Mouse (Mus musculus): ENCODE measurements around the gene Gm10320. TPM values are rescaled to one million over a fixed set of nuclear protein-coding genes. Genes with fewer than 3 reads are reported as not detected.

Gene Gm10320
- polyA plus RNA-seq, 1 experiment from 2014 or later: 0.81 TPM

DNA sequence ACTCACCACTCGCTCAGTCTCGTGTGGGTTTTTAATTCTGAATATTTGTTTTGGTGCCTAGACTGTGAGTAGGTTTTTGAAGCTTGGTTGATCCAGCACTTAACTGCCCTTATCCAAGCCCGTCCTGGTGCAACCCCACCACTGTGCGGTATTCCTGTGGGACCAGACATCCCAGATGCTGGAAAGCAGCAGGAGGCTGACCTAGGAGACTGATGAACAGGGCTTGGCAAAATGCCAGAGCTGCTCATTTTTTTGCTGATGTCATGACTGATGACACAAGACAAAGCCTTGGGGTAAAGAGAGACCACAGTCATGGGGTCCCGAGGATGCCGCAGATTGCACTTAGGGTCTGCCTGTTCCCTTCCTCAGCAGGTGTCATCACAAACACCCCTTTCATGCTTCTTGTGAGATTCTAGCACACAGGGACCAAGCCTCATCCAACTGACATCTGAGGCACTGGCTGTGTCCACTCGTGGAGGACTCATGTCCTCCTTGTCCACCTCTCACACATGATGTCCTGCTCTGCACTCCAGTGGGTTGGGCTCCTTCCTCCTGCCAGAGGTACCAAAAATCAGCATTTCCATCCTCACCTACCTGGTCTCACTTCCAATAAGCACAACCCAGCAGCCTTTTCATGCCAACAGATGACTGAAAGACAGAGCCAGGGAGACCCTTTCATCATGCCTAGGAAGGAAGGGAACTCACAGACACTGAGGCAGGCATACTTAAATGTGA, 46.2 kb downstream of the Gm10320 start:
- no peak overlapping the region for H3K4me2 ChIP-seq (ENCODE audit: low read length)
- no peaks in the 10 kb centered on the region for H3K27me3 ChIP-seq (ENCODE audit: control insufficient read depth, insufficient read depth, low read length)
- no peak overlapping the region for H3K9ac ChIP-seq (ENCODE audit: low read length)
- 78% methylated on average over 7 of the region's 7 CpGs for WGBS
- ATAC-seq (ENCODE audit: insufficient number of reproducible peaks, insufficient read depth, low FRiP score, low read depth): no peak
- no peaks in the 10 kb centered on the region for H3K36me3 ChIP-seq (ENCODE audit: control insufficient read depth, insufficient read depth, low read length)
- no peak overlapping the region for H3K4me3 ChIP-seq (ENCODE audit: control insufficient read depth in 1 of 2, insufficient read depth in 1 of 2, low read depth in 1 of 2, low read length in 2 of 2)
- no peak overlapping the region for H3K27ac ChIP-seq (replicated peaks in 1 of 2; ENCODE audit: control insufficient read depth in 1 of 2, insufficient read depth in 1 of 2, low read depth in 2 of 2, low read length in 2 of 2)
- no peaks in the 10 kb centered on the region for H3K4me1 ChIP-seq (ENCODE audit: control insufficient read depth in 2 of 2, insufficient read depth in 2 of 2, low read length in 2 of 2)
- H3K9me3 ChIP-seq (ENCODE audit: control insufficient read depth, low read length): 0 out of 2 replicates have a peak, but pooled peaks cover 4% of the 10 kb centered on the region

DNA sequence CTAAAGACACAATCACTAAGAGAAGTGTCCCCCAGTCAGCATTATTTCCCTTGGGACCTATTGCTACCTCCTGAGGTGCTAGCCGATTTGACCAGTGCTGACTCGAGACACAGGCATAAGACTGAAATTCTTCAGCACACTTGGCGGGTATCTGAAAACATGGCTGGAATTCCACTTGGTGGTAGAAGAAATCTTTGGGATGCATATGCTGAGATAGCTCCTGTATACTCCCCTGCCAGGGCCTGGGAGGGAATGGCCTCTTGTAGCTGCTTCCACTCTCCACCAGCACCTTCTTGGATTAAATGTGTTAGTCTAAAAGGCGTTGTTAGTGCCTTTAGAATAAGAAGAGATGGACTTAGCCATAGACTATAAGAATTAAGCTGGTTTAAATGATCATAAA, 50.8 kb downstream of the Gm10320 start:
- Histone ChIP-seq H3K36me3 (ENCODE audit: control insufficient read depth, insufficient read depth, low read length) (no peaks in the 10 kb centered on the region), H3K4me3 (ENCODE audit: control insufficient read depth in 1 of 2, insufficient read depth in 1 of 2, low read depth in 1 of 2, low read length in 2 of 2) (no peak overlapping the region), H3K9ac (ENCODE audit: low read length) (no peak overlapping the region), H3K4me1 (ENCODE audit: control insufficient read depth in 2 of 2, insufficient read depth in 2 of 2, low read length in 2 of 2) (no peaks in the 10 kb centered on the region), H3K27ac (replicated peaks in 1 of 2; ENCODE audit: control insufficient read depth in 1 of 2, insufficient read depth in 1 of 2, low read depth in 2 of 2, low read length in 2 of 2) (no peak overlapping the region), H3K9me3 (ENCODE audit: control insufficient read depth, low read length) (0 out of 2 replicates have a peak, but pooled peaks cover 4% of the 10 kb centered on the region), H3K4me2 (ENCODE audit: low read length) (peak overlapping the region; percentile 34; the same call in 1 of the 2 replicates), H3K27me3 (ENCODE audit: control insufficient read depth, insufficient read depth, low read length) (no peaks in the 10 kb centered on the region)
- no peak for ATAC-seq (ENCODE audit: insufficient number of reproducible peaks, insufficient read depth, low FRiP score, low read depth)
- WGBS: 59% methylated on average over 4 of the region's 4 CpGs

DNA sequence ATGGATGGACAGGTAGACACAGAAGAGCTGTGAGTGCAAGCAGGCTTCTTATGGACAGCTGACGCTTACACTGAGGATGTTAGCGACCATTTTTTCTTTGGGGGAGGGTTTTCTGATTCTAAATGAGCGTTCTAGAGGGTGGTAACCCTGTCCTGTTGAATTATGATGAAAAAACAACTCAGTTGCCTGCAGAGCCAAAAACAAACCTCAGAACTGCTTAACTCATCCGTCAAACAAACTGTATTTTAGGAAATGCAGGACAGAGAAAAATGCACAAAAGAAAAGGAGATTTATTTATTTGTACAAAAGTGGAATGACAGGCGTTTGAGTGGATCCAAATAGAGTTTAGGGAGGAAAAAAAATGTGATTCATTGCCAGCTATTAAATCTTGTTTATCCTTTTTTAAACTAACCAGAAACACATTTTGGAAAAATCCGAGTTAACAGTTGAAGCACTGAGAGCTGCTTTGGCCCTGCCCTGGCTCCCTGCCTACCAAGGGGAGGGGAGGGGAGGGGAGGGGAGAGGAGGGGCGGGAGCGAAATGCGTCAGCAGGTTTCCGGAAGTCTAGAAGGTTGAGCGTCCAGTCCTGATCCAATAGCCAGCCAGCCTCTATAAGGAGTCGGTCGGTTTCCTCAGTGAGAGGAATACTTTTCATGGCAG, 51.4 kb downstream of the Gm10320 start:
- Histone ChIP-seq H3K4me1 (ENCODE audit: control insufficient read depth in 2 of 2, insufficient read depth in 2 of 2, low read length in 2 of 2) (no peaks in the 10 kb centered on the region), H3K27ac (replicated peaks in 1 of 2; ENCODE audit: control insufficient read depth in 1 of 2, insufficient read depth in 1 of 2, low read depth in 2 of 2, low read length in 2 of 2) (no peak overlapping the region), H3K27me3 (ENCODE audit: control insufficient read depth, insufficient read depth, low read length) (no peaks in the 10 kb centered on the region), H3K36me3 (ENCODE audit: control insufficient read depth, insufficient read depth, low read length) (no peaks in the 10 kb centered on the region), H3K4me3 (ENCODE audit: control insufficient read depth in 1 of 2, insufficient read depth in 1 of 2, low read depth in 1 of 2, low read length in 2 of 2) (no peak overlapping the region), H3K4me2 (ENCODE audit: low read length) (peak overlapping the region; percentile 34; the same call in 1 of the 2 replicates), H3K9me3 (ENCODE audit: control insufficient read depth, low read length) (0 out of 2 replicates have a peak, but pooled peaks cover 4% of the 10 kb centered on the region), H3K9ac (ENCODE audit: low read length) (no peak overlapping the region)
- ATAC-seq (ENCODE audit: insufficient number of reproducible peaks, insufficient read depth, low FRiP score, low read depth): no peak
- 41% methylated on average over 13 of the region's 13 CpGs for WGBS

Other genes with a start within 250 kb of the Gm10320 start
- gene Utp15, start 229.0 kb downstream of the Gm10320 start, polyA plus RNA-seq (2014; fragmentation: Nextera tagmentation; extraction: Ambion mirVana): 16.2 TPM in 2 replicates
- gene Ankra2, start 228.9 kb downstream of the Gm10320 start, polyA plus RNA-seq (2014; fragmentation: Nextera tagmentation; extraction: Ambion mirVana): 19.2 and 24.1 TPM in 2 replicates
- not detected in 2 replicates for gene Gm21976, start 212.1 kb downstream of the Gm10320 start, polyA plus RNA-seq (2014; fragmentation: Nextera tagmentation; extraction: Ambion mirVana)
- 400 and 431 TPM in 2 replicates for gene Btf3, start 175.0 kb downstream of the Gm10320 start, polyA plus RNA-seq (2014; fragmentation: Nextera tagmentation; extraction: Ambion mirVana)
- gene Foxd1, start 137.8 kb downstream of the Gm10320 start, polyA plus RNA-seq (2014; fragmentation: Nextera tagmentation; extraction: Ambion mirVana): not detected in 2 replicates
- not detected in 2 replicates for gene Tmem174, start 145.4 kb upstream of the Gm10320 start, polyA plus RNA-seq (2014; fragmentation: Nextera tagmentation; extraction: Ambion mirVana)
- gene Tmem171, start 202.8 kb upstream of the Gm10320 start, polyA plus RNA-seq (2014; fragmentation: Nextera tagmentation; extraction: Ambion mirVana): 1.4 and 2.1 TPM in 2 replicates